23 mouse cellular contexts compared by ENCODE assay signal in genomic region chr15:12718819-12719218, GRCm38 (mm10). TPM values are rescaled to one million over a fixed set of nuclear protein-coding genes. Genes with fewer than 3 reads are reported as not detected.
DNase-seq lines count a peak whose midpoint lies in the region; ATAC-seq and TF ChIP-seq lines count a peak whose summit lies in the region.
"Had no signal": no experiment of that assay in that cellular context is flagged by ENCODE, and none has a peak within 500 bp of the region (broad histone marks: within the 10 kb centered on the region; RNA-seq: fewer than 3 reads in every experiment).

No protein-coding gene starts in this region.

- no peaks in the 10 kb centered on the region for H3K9me3 ChIP-seq in hindbrain, embryonic 16.5 days (ENCODE audit: control insufficient read depth, low read length)
- H3K9me3 ChIP-seq in hindbrain, postnatal 0 days (ENCODE audit: low read length) = no peaks in the 10 kb centered on the region
- no peaks in the 10 kb centered on the region for H3K9me3 ChIP-seq in kidney, embryonic 16.5 days (ENCODE audit: low read length)
- H3K9me3 ChIP-seq in midbrain, embryonic 13.5 days = no peaks in the 10 kb centered on the region
- no peaks in the 10 kb centered on the region for H3K9me3 ChIP-seq in midbrain, embryonic 16.5 days (replicated peaks; ENCODE audit: control insufficient read depth, low read length, poor library complexity, severe bottlenecking)
- H3K9me3 ChIP-seq in E14TG2a.4 (ENCODE audit: low read length) = no peaks in the 10 kb centered on the region
- no peaks in the 10 kb centered on the region for H3K9me3 ChIP-seq in heart, embryonic 11.5 days (replicated peaks; ENCODE audit: control insufficient read depth, low read length)
- H3K9me3 ChIP-seq: forebrain, embryonic 10.5 days; forebrain, embryonic 13.5 days; heart, embryonic 10.5 days; hindbrain, embryonic 13.5 days had no signal

- no peaks in the 10 kb centered on the region for H3K27me3 ChIP-seq in hindbrain, embryonic 16.5 days (replicated peaks; ENCODE audit: control insufficient read depth, insufficient read depth, low read length)
- no peaks in the 10 kb centered on the region for H3K27me3 ChIP-seq in hindbrain, postnatal 0 days (ENCODE audit: insufficient read depth, low read length)
- H3K27me3 ChIP-seq in kidney, embryonic 16.5 days (ENCODE audit: insufficient read depth, low read length) = no peaks in the 10 kb centered on the region
- no peaks in the 10 kb centered on the region for H3K27me3 ChIP-seq in midbrain, embryonic 13.5 days
- no peaks in the 10 kb centered on the region for H3K27me3 ChIP-seq in midbrain, embryonic 16.5 days (ENCODE audit: control insufficient read depth, insufficient read depth, low read depth, low read length)
- peaks cover 2% of the 10 kb centered on the region; the same call in 1 of the 2 replicates for H3K27me3 ChIP-seq in E14TG2a.4 (ENCODE audit: insufficient read depth, low read length)
- no peaks in the 10 kb centered on the region for H3K27me3 ChIP-seq in heart, embryonic 11.5 days (ENCODE audit: control insufficient read depth, insufficient read depth, low read length)
- H3K27me3 ChIP-seq: CH12.LX; forebrain, embryonic 13.5 days; hindbrain, embryonic 13.5 days had no signal

- H3K27ac ChIP-seq in hindbrain, embryonic 16.5 days (ENCODE audit: low read depth, low read length) = no peak overlapping the region
- H3K27ac ChIP-seq in hindbrain, postnatal 0 days = no peak overlapping the region
- no peak overlapping the region for H3K27ac ChIP-seq in kidney, embryonic 16.5 days (ENCODE audit: low read length)
- no peak overlapping the region for H3K27ac ChIP-seq in midbrain, embryonic 13.5 days
- no peak overlapping the region for H3K27ac ChIP-seq in midbrain, embryonic 16.5 days (ENCODE audit: low read length)
- H3K27ac ChIP-seq in heart, embryonic 11.5 days (ENCODE audit: low read depth, low read length) = no peak overlapping the region
- H3K27ac ChIP-seq: forebrain, embryonic 10.5 days; forebrain, embryonic 13.5 days; heart, adult 2 months; heart, embryonic 10.5 days; hindbrain, embryonic 13.5 days had no signal

- H3K4me1 ChIP-seq in hindbrain, embryonic 16.5 days (ENCODE audit: control insufficient read depth, insufficient read depth, low read depth, low read length) = no peaks in the 10 kb centered on the region
- no peaks in the 10 kb centered on the region for H3K4me1 ChIP-seq in hindbrain, postnatal 0 days (ENCODE audit: insufficient read depth, low read length)
- 0 out of 2 replicates have a peak, but pooled peaks cover 4% of the 10 kb centered on the region for H3K4me1 ChIP-seq in kidney, embryonic 16.5 days (ENCODE audit: insufficient read depth, low read length)
- no peaks in the 10 kb centered on the region for H3K4me1 ChIP-seq in midbrain, embryonic 13.5 days (replicated peaks)
- no peaks in the 10 kb centered on the region for H3K4me1 ChIP-seq in midbrain, embryonic 16.5 days (ENCODE audit: control insufficient read depth, insufficient read depth, low read length)
- H3K4me1 ChIP-seq in E14TG2a.4 (replicated peaks; ENCODE audit: low read depth, low read length) = peaks cover 57% of the 10 kb centered on the region
- H3K4me1 ChIP-seq in heart, embryonic 11.5 days (ENCODE audit: control insufficient read depth, insufficient read depth, low read length) = 0 out of 2 replicates have a peak, but pooled peaks cover 6% of the 10 kb centered on the region
- H3K4me1 ChIP-seq: forebrain, embryonic 10.5 days; forebrain, embryonic 13.5 days; hindbrain, embryonic 13.5 days had no signal

- no peak overlapping the region for H3K9ac ChIP-seq in hindbrain, embryonic 16.5 days (ENCODE audit: low read depth, low read length)
- no peak overlapping the region for H3K9ac ChIP-seq in hindbrain, postnatal 0 days (replicated peaks; ENCODE audit: low read length)
- H3K9ac ChIP-seq in kidney, embryonic 16.5 days (replicated peaks; ENCODE audit: low read length) = no peak overlapping the region
- H3K9ac ChIP-seq in midbrain, embryonic 13.5 days (replicated peaks) = no peak overlapping the region
- no peak overlapping the region for H3K9ac ChIP-seq in midbrain, embryonic 16.5 days (ENCODE audit: low read depth, low read length)
- H3K9ac ChIP-seq in heart, embryonic 11.5 days (ENCODE audit: low read depth, low read length) = no peak overlapping the region
- H3K9ac ChIP-seq: forebrain, embryonic 13.5 days; hindbrain, embryonic 13.5 days had no signal

- WGBS in hindbrain, embryonic 16.5 days = 71% methylated on average over 14 of the region's 14 CpGs
- WGBS in hindbrain, postnatal 0 days = 71% methylated on average over 14 of the region's 14 CpGs
- 38% methylated on average over 14 of the region's 14 CpGs for WGBS in kidney, embryonic 16.5 days
- WGBS in midbrain, embryonic 13.5 days = 81% methylated on average over 14 of the region's 14 CpGs
- WGBS in midbrain, embryonic 16.5 days = 74% methylated on average over 14 of the region's 14 CpGs
- 66% methylated on average over 14 of the region's 14 CpGs for WGBS in heart, embryonic 11.5 days (ENCODE audit: insufficient replicate concordance)

- H3K4me3 ChIP-seq in hindbrain, embryonic 16.5 days (ENCODE audit: low read length) = no peak overlapping the region
- no peak overlapping the region for H3K4me3 ChIP-seq in hindbrain, postnatal 0 days (ENCODE audit: low read length)
- no peak overlapping the region for H3K4me3 ChIP-seq in kidney, embryonic 16.5 days (ENCODE audit: low read length)
- no peak overlapping the region for H3K4me3 ChIP-seq in midbrain, embryonic 13.5 days (replicated peaks)
- no peak overlapping the region for H3K4me3 ChIP-seq in midbrain, embryonic 16.5 days (ENCODE audit: low read depth, low read length)
- peak overlapping the region; percentile 35; the same call in 1 of the 2 replicates for H3K4me3 ChIP-seq in E14TG2a.4 (replicated peaks; ENCODE audit: low read length)
- no peak overlapping the region for H3K4me3 ChIP-seq in heart, embryonic 11.5 days (ENCODE audit: low read depth, low read length)
- H3K4me3 ChIP-seq: forebrain, embryonic 10.5 days; forebrain, embryonic 13.5 days; heart, adult 2 months; heart, embryonic 10.5 days; hindbrain, embryonic 13.5 days had no signal

- TF ChIP-seq CTCF in hindbrain, postnatal 0 days (IDR thresholded peaks at IDR 0.05; ENCODE audit: low read depth) = no peak
- no peak for TF ChIP-seq CTCF in E14TG2a.4 (conservative IDR thresholded peaks at IDR 0.05; ENCODE audit: low read length)

- H3K36me3 ChIP-seq in hindbrain, embryonic 16.5 days (ENCODE audit: control insufficient read depth, insufficient read depth, low read length) = no peaks in the 10 kb centered on the region
- no peaks in the 10 kb centered on the region for H3K36me3 ChIP-seq in hindbrain, postnatal 0 days (ENCODE audit: insufficient read depth, low read length)
- H3K36me3 ChIP-seq in kidney, embryonic 16.5 days (ENCODE audit: insufficient read depth, low read length) = no peaks in the 10 kb centered on the region
- no peaks in the 10 kb centered on the region for H3K36me3 ChIP-seq in midbrain, embryonic 13.5 days
- H3K36me3 ChIP-seq in midbrain, embryonic 16.5 days (ENCODE audit: control insufficient read depth, insufficient read depth, low read length) = no peaks in the 10 kb centered on the region
- no peaks in the 10 kb centered on the region for H3K36me3 ChIP-seq in E14TG2a.4 (ENCODE audit: insufficient read depth, low read length)
- no peaks in the 10 kb centered on the region for H3K36me3 ChIP-seq in heart, embryonic 11.5 days (ENCODE audit: control insufficient read depth, insufficient read depth, low read length)
- H3K36me3 ChIP-seq: forebrain, embryonic 10.5 days; hindbrain, embryonic 13.5 days had no signal

- no peak overlapping the region for H3K4me2 ChIP-seq in hindbrain, embryonic 16.5 days (ENCODE audit: low read length)
- H3K4me2 ChIP-seq in hindbrain, postnatal 0 days (ENCODE audit: low read depth, low read length) = no peak overlapping the region
- peak overlapping the region; percentile 20; the same call in 1 of the 2 replicates for H3K4me2 ChIP-seq in kidney, embryonic 16.5 days (replicated peaks; ENCODE audit: low read depth, low read length)
- no peak overlapping the region for H3K4me2 ChIP-seq in midbrain, embryonic 13.5 days (replicated peaks)
- no peak overlapping the region for H3K4me2 ChIP-seq in midbrain, embryonic 16.5 days (ENCODE audit: low read length)
- no peak overlapping the region for H3K4me2 ChIP-seq in heart, embryonic 11.5 days
- H3K4me2 ChIP-seq: forebrain, embryonic 13.5 days; hindbrain, embryonic 13.5 days had no signal

- ATAC-seq in hindbrain, embryonic 16.5 days = 0 out of 2 replicates have a peak, but pooled peaks have one; percentile 49
- ATAC-seq in hindbrain, postnatal 0 days = no peak
- ATAC-seq in kidney, embryonic 16.5 days (ENCODE audit: low FRiP score, low TSS enrichment) = peak; percentile 78
- ATAC-seq in midbrain, embryonic 13.5 days = peak; percentile 65; the same call in 1 of the 2 replicates
- ATAC-seq in midbrain, embryonic 16.5 days = no peak
- ATAC-seq in heart, embryonic 11.5 days (replicated peaks; ENCODE audit: insufficient number of reproducible peaks, low FRiP score, low TSS enrichment) = no peak
- ATAC-seq: forebrain, embryonic 13.5 days; forebrain, embryonic 16.5 days had no signal

- no peak for DNase-seq in hindbrain, postnatal 0 days (ENCODE audit: low spot score)
- no peak for DNase-seq in kidney, postnatal 36 days
- DNase-seq: adrenal gland, adult 2 months; adrenal gland, postnatal 25 days; B cell, adult 2 months; cerebellum, adult 18-20 months; cerebellum, adult 9-10 months; cerebellum, postnatal 14 days; gastrocnemius, postnatal 10 days; gastrocnemius, postnatal 36 days; heart, adult 2 months had no signal

RNA-seq across cellular contexts. Expression of gene Pdzd2, which starts 20.9 kb away (rescaled TPM):
- 13.6 and 19.5 TPM in 2 replicates for polyA plus RNA-seq in hindbrain, embryonic 16.5 days (2015; fragmentation: Nextera tagmentation; extraction: Ambion mirVana)
- 28.5 and 40.6 TPM in 2 replicates for total RNA-seq in hindbrain, postnatal 0 days (2014; rRNA removed)
- polyA plus RNA-seq in hindbrain, postnatal 0 days (2015; fragmentation: Nextera tagmentation; extraction: Ambion mirVana) = 15.4 and 15.9 TPM in 2 replicates
- polyA plus RNA-seq in kidney, embryonic 16.5 days (2015; fragmentation: Nextera tagmentation; extraction: Ambion mirVana) = 29.0 and 35.6 TPM in 2 replicates
- 7.2 and 9.7 TPM in 2 replicates for polyA plus RNA-seq in midbrain, embryonic 13.5 days (2015; fragmentation: Nextera tagmentation; extraction: Ambion mirVana)
- polyA plus RNA-seq in midbrain, embryonic 16.5 days (2015; fragmentation: Nextera tagmentation; extraction: Ambion mirVana) = 14.5 and 15.0 TPM in 2 replicates
- polyA plus RNA-seq in heart, embryonic 11.5 days (2014; fragmentation: Nextera tagmentation; extraction: Ambion mirVana) = 9.7 and 12.5 TPM in 2 replicates

Comparison
In these comparisons a context has a peak if more than half of its experiments do, and no peak if none do; other contexts are left out.
1. ATAC-seq: peak in hindbrain, embryonic 16.5 days (single experiment), kidney, embryonic 16.5 days (single experiment) and midbrain, embryonic 13.5 days (single experiment); none in hindbrain, postnatal 0 days (single experiment), midbrain, embryonic 16.5 days (single experiment) and heart, embryonic 11.5 days (single experiment).